Comparison of ENCODE assay signal across 9 mouse cellular contexts in the genomic region with DNA sequence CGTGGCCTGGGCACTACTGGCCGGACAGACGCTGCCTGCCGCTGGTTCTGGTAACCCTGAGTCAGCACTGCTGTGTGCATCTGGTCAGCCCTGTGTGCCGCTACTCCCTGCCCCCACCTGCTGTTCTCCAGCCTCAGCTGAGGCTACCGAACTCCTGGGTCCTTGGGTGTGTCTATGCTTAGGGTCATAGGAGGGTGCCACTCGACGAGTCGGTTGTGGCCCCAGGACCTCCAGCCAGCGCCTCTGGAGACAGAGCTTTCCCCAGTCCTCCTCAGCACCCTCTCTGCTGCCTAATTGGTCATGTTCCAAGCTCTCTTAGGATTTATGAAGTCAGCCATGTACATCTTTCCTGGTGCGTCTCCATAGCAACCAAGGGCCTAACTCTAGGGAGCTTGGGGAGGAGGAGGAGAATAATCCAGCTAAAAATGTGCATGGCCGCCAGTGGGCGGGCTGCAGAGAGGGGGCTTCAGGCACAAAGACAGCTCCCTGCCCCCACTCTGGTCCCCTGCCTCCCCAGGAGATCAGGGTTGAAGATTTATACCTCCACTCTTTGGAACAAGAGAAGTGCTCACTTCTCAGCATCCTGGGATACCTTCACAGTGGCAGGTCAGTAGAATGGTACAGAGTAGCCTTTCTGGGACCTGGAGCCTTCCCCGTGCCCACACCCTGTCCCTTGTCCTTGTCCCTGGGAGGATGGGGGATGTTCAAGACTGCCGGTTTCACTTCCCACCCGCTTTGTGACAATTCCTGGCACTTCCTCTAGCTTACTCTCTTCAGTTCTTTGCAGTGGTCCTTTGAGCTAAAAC. TPM values are rescaled to one million over a fixed set of nuclear protein-coding genes. Genes with fewer than 3 reads are reported as not detected.
A peak's percentile ranks its signal among the peaks of the same experiment; 100 is the strongest.
DNase-seq lines count a peak whose midpoint lies in the region; ATAC-seq and TF ChIP-seq lines count a peak whose summit lies in the region.
"Had no signal": no experiment of that assay in that cellular context is flagged by ENCODE, and none has a peak within 500 bp of the region (broad histone marks: within the 10 kb centered on the region; RNA-seq: fewer than 3 reads in every experiment).

No protein-coding gene starts in this region.

- H3K4me2 ChIP-seq in heart, embryonic 12.5 days, result no peak overlapping the region
- H3K4me2 ChIP-seq in midbrain, embryonic 12.5 days (replicated peaks), result peak overlapping the region; percentile 23
- H3K4me2 ChIP-seq in stomach, postnatal 0 days (replicated peaks; ENCODE audit: low read depth), result no peak overlapping the region
- H3K4me2 ChIP-seq: heart, embryonic 15.5 days had no signal

- no peaks in the 10 kb centered on the region for H3K27me3 ChIP-seq in heart, embryonic 12.5 days (replicated peaks)
- no peaks in the 10 kb centered on the region for H3K27me3 ChIP-seq in midbrain, embryonic 12.5 days
- no peaks in the 10 kb centered on the region for H3K27me3 ChIP-seq in stomach, postnatal 0 days (ENCODE audit: control insufficient read depth, insufficient read depth, low read length)
- H3K27me3 ChIP-seq: heart, embryonic 15.5 days had no signal

- 0 out of 2 replicates have a peak, but pooled peaks have one; percentile 12 for ATAC-seq in heart, embryonic 12.5 days (ENCODE audit: insufficient number of reproducible peaks, low FRiP score)
- ATAC-seq in midbrain, embryonic 12.5 days (ENCODE audit: low FRiP score, low read depth), result peak; percentile 50; the same call in 1 of the 2 replicates
- no peak for ATAC-seq in stomach, postnatal 0 days (ENCODE audit: low FRiP score, low TSS enrichment)

- peaks cover 49% of the 10 kb centered on the region for H3K4me1 ChIP-seq in heart, embryonic 12.5 days (replicated peaks)
- H3K4me1 ChIP-seq in midbrain, embryonic 12.5 days, result peaks cover 37% of the 10 kb centered on the region
- peaks cover 21% of the 10 kb centered on the region for H3K4me1 ChIP-seq in stomach, postnatal 0 days (replicated peaks; ENCODE audit: control insufficient read depth, insufficient read depth)

- no peaks in the 10 kb centered on the region for H3K36me3 ChIP-seq in heart, embryonic 12.5 days
- H3K36me3 ChIP-seq in midbrain, embryonic 12.5 days, result no peaks in the 10 kb centered on the region
- H3K36me3 ChIP-seq in stomach, postnatal 0 days (ENCODE audit: control insufficient read depth, insufficient read depth, low read length), result no peaks in the 10 kb centered on the region
- H3K36me3 ChIP-seq: heart, embryonic 15.5 days had no signal

- no peak overlapping the region for H3K27ac ChIP-seq in heart, embryonic 12.5 days (ENCODE audit: poor library complexity, severe bottlenecking)
- H3K27ac ChIP-seq in midbrain, embryonic 12.5 days (replicated peaks), result peak overlapping the region; percentile 64
- peak overlapping the region; percentile 40 for H3K27ac ChIP-seq in stomach, postnatal 0 days (replicated peaks)

- no peak overlapping the region for H3K4me3 ChIP-seq in heart, embryonic 12.5 days
- no peak overlapping the region for H3K4me3 ChIP-seq in midbrain, embryonic 12.5 days
- H3K4me3 ChIP-seq in stomach, postnatal 0 days (ENCODE audit: low read depth, low read length), result no peak overlapping the region
- H3K4me3 ChIP-seq: heart, embryonic 15.5 days had no signal

- peak; percentile 65 for DNase-seq in gastrocnemius, adult 18-20 months (ENCODE audit: low spot score)
- DNase-seq in gastrocnemius, postnatal 10 days, result no peak
- peak; percentile 77 for DNase-seq in embryo, embryonic 10.5 days (ENCODE audit: low spot score)
- DNase-seq in layer of hippocampus, postnatal 36 days, result peak; percentile 55
- no peak for DNase-seq in stomach, postnatal 0 days (ENCODE audit: low spot score)
- no peak for DNase-seq in thymus, postnatal 4 days

- no peak for TF ChIP-seq EP300 in stomach, postnatal 0 days (optimal IDR thresholded peaks at IDR 0.05)

- H3K9me3 ChIP-seq in heart, embryonic 12.5 days (replicated peaks), result peaks cover 4% of the 10 kb centered on the region; the same call in 1 of the 2 replicates
- H3K9me3 ChIP-seq in midbrain, embryonic 12.5 days, result no peaks in the 10 kb centered on the region
- H3K9me3 ChIP-seq in stomach, postnatal 0 days (ENCODE audit: control insufficient read depth, low read length), result no peaks in the 10 kb centered on the region
- H3K9me3 ChIP-seq: heart, embryonic 15.5 days had no signal

- no peak overlapping the region for H3K9ac ChIP-seq in heart, embryonic 12.5 days
- peak overlapping the region; percentile 21; the same call in 1 of the 2 replicates for H3K9ac ChIP-seq in midbrain, embryonic 12.5 days (replicated peaks)
- H3K9ac ChIP-seq in stomach, postnatal 0 days (ENCODE audit: low read length), result no peak overlapping the region

- peak; percentile 17; the same call in 1 of the 2 replicates for TF ChIP-seq CTCF in stomach, postnatal 0 days (IDR thresholded peaks at IDR 0.05; ENCODE audit: low read depth)

- 73% methylated on average over 16 of the region's 16 CpGs for WGBS in heart, embryonic 12.5 days
- WGBS in midbrain, embryonic 12.5 days, result 37% methylated on average over 16 of the region's 16 CpGs
- 53% methylated on average over 16 of the region's 16 CpGs for WGBS in stomach, postnatal 0 days

RNA-seq across cellular contexts. Expression of gene Stpg4, which starts 49.0 kb away (rescaled TPM):
- not detected for total RNA-seq in gastrocnemius, adult 18-20 months (2021)
- total RNA-seq in gastrocnemius, postnatal 10 days (2021), result not detected
- polyA plus RNA-seq in heart, embryonic 12.5 days (2016; fragmentation: Nextera tagmentation; extraction: Ambion mirVana), result not detected in 2 replicates
- total RNA-seq in layer of hippocampus, postnatal 36 days (2021), result not detected
- not detected in 2 replicates for polyA plus RNA-seq in midbrain, embryonic 12.5 days (2016; fragmentation: Nextera tagmentation; extraction: Ambion mirVana)
- not detected in 2 replicates for polyA plus RNA-seq in stomach, postnatal 0 days (2015; fragmentation: Nextera tagmentation; extraction: Ambion mirVana)
- polyA plus RNA-seq: heart, embryonic 15.5 days had no signal

Comparison
In these comparisons a context has a peak if more than half of its experiments do, and no peak if none do; other contexts are left out.
1. DNase-seq: peak in gastrocnemius, adult 18-20 months (single experiment), embryo, embryonic 10.5 days (single experiment) and layer of hippocampus, postnatal 36 days (2 of 2); none in gastrocnemius, postnatal 10 days (single experiment), stomach, postnatal 0 days (single experiment) and thymus, postnatal 4 days (single experiment).